Mouse (Mus musculus): ENCODE results near the gene Alk.

Alk gene

DNA sequence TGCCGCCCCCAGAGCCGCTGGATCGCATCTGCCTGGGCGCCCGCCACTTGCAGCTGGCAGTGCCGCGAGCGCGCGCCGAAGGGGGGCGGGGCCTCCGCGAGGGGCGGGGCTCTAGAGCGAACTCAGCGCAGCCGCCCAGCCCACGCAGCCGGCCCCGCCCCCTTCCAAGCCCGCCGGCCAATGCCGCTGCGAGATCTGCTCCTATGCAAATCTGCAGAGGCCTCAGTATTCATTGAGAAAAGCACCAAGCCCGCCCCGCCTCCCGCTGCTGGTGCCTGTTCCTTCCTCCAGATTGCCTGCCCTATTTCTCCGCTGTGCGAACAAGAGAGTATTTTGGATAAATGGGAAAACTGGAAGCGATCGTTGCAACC, at the start of gene Alk:
Alk (minus strand) TSS at position 18 of the 371 bp plus-strand sequence.
- peak; percentile 93 for DNase-seq

DNA sequence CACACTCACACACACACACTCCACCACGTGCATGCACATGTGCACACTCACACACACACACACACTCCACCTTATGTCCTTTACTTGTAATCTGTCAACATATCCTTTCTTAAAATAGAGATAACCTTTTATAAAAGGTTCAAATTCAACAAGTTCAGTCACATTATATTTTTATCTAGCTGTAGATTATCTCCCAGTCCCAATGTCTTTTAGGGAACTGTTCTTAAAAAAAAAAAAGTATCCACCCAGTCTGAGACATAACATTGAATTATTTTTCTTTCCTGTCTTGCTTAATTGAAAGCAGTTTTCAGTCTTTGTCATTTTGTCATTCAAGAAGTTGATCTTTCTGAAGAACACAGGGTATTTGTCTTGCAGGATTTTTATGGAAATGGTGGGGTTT, 48.4 kb upstream of the Alk start:
- DNase-seq = no peak

DNA sequence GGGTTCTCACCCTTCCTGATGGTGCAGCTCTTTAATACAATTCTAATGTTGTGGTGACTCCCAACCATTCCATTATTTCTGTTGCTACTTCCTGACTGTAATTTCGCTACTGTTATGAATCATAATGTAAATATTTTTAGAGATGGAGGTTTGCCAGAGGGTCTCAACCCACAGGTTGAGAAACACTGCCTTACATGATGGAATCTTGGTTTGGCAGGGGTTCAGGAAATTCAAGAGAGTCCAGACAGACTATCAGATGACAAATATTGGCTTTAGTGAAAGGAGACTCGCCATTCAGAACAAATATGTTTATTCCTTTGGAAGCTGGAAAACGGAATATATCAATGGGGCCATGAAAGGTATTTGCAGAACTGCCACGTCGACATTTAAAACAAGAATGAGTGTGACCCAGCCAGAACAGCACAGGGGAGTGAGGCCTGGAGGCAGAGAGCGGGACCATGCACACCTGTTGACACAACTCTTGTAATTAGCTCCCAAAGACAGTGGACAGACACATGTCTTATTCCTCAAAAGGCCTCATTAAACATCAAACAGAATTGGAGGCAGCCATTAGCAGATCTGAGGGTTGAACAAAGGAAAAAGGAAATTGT, 44.3 kb upstream of the Alk start:
- peak; percentile 46 for DNase-seq

DNA sequence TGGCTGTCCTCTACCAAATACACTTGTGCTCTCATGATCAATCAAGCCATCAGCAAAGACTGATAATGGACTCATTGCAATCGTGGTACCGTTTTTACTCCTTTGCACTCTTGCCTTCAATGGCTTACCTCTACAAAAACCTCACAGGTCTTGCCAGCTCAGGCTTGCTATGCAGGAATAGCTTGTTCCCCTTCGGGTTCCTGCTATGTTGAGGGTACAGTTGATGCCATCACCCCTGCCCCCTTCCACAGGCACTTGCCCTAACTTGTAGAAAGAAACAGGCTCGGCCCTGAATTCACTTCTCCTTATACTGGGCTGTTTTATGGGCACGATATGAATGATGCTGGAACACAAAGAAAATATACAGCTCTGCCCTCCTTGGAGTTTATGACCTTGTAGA, 41.7 kb upstream of the Alk start:
- DNase-seq = no peak

DNA sequence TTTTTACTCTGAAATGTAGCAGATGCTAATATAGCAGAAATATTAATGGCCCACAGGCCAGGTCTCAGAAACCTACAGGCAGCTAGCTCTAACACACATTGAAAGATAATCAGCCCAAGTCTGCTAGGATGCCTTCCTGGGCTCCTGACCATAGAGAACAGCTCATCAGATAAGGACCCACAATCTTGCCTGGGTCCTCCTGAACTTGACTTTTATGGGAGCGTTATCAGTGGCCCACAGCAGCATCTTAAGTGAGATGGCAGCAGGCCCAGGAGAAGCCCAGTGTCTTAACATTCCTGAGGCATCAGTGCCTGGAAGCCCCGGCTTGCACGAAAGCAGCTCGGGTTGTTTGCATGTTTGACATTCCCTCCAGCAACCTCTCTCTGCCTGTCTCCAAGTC, 35.7 kb upstream of the Alk start:
- DNase-seq = peak; percentile 40

DNA sequence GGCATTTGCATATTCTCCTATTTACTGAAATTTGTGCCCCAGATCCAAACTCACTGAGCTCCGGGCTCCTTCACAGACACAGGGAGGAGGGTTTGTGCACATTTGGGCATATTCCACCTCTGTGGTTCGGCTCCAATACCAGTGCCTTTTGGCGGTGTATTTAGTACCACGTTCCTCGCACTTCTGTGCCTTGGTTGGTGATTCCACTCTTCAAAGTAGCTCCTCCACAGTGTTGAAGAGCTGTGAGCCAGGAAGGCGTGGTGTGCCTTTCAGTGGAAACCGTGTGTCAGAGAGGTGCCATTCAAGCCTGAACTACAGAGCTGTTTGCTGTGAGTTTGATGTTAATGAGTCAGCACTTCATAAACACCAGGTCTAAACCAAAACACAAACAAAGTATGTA, 35.0 kb upstream of the Alk start:
- peak; percentile 50 for DNase-seq

DNA sequence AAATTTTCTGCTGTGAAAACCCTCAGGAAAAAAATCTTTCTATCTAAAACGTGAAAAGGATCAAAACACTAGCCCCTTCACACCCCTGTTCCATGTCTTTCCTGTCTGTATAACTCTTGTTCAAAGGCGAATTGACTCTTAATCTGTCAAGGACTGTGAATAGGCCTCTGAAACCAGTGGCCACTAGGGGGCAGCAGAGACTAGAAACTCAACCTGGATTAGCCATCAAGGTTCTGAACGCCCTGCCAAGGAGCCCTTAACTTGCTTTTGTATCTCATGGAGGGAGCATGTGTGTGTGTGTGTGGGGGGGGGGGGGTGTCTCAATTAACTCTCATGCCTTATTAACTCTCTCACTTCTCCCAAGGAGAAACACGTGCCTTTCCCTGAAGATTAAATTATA, 1.8 kb upstream of the Alk start:
- peak; percentile 87 for DNase-seq

DNA sequence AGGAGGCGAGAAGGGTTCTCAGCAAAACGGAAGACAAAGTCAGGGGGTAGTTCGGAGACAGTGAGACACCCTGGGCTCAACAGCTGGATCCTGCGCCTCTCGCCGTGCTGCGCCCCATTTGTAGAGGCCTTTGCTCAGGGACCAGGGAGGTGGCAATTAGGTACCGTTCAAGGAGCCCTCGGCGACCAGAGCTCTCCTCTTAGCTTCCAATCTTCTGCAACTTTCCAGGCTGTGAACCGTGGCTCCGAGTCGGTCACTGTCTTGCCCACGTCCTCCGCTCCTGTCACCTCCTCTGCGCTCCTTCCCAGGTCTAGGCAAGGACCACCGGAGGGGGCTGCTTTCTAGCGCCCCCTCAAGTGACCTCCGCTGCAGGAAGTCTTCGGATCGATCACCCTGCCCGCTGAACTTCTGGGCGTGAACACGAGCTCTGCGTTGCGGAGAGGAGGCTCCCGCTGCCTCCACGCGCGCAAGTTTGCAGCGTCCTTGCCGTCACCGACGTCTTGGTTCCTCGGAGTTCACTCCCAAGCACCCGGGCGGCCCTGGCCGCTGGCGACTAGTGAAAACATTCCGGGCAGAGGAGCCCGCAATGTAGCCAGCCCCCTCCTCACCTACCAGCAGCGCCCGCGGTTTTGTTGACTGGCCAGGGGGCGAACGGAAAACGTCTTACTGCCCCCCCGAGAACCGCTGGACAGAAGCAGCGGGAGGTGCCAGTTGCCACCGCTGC, 379 bp downstream of the Alk start:
- no peak for DNase-seq

DNA sequence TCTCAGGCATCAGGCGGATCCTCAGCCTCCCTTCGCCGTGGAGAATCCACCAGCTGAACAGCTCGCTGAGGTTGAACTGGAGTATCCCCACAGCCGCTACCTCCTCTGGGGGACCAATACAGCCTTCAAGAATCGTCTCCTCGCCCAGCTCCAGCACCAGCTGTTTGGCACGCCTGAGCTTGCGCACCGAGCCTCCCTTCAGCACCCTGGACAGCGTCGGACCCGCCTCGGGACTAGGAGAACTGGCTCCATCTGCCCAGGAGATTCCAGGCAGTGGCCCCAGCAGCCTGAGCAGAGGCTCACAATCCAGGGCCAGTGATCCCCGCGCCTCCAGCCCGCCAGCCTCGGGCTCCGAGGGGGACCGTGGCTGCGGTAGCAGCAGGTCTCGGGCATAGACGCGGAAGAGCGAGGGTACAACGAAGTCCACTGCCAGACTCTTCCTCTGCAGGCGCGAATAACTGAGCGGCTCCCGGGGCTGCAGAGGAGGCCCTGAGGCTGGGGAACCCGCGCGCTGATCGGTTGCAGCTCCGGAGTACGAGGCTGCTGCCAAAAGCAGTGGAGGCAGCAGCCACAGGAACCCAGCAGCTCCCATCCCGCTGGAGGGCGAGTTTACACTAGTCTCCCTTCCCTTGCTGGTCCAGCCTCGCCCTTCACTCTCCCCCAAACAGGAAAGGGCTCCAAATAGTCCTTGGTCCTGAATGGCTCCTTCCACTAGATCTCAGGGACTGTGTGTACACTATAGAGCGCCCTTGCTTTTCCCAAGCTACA, 1.1 kb downstream of the Alk start:
- peak; percentile 92 for DNase-seq

DNA sequence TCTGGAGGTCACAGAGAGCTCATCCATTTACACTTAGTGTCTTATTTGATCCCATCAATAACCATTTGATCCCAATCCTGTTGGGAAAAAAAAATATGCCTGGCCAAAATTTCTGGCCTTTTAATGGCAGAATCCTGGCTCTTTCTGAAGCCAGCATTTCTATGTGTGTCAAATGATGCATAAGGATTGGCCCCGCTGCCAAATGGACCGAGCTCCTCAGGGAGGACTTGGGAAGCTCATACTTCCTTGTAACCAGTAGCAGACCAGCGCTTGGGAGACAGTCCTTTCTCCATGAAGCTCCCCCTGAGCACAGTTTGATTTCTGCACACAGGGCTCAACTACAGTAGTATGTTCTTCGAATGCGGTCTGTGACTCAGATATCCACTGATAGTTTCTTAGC, 3.6 kb downstream of the Alk start:
- DNase-seq = peak; percentile 42

DNA sequence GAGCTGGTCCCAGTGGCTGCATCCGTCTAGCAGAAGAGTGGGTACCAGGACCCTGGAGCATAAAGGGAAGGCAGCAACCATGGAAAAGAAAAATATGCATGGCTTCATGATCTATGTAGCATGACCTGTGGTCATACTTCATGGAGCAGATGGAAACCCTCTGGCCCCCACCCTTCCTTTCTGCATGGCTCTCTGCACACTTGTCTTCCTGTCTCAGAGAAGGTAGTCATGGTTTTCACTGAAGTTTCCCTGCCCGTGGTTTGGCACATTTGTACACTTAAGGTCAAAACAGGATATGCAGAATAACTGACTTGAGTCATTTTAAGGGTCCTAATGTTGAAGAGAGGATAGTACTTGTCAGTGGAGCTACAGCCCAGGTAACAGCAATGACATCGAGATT, 16.8 kb downstream of the Alk start:
- DNase-seq = no peak

DNA sequence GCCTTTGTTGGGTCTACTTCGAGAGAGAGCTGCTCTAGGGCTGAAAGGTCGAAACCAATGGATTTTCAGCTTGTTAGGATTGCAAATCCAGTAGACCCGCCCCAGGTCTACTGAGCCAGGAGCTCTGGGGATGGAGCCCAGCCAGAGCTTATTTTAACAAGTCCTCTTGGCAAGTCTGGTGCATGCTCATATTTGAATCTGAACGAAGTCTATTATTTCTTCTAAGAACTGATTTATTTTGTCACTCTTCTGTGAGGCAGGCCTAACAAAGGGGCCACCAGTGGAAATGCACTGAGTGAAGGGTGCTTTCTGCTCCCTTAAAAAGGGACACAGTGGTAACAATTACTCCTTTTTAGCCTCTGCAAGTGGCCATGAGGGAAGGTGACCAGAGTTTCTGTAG, 24.3 kb downstream of the Alk start:
- peak; percentile 42 for DNase-seq

DNA sequence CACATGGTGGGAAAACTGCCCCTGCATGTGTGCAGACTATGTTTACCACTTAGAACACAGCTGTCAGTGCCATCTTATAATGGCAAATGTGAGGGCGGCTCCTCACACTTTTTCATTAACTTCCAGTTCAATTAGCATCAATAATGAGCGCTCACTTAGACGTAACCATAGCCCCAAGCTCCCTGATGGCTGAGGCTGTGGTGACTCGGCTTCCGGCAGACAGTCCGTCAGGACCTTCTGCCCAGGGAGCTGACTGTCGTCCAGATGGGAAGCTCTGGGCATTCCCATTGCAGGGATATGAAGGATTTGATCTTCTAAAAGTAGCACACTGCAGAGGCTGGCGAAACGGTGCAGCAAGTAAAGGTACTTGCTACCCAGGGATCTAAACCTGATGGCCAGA, 25.1 kb downstream of the Alk start:
- DNase-seq = peak; percentile 55

DNA sequence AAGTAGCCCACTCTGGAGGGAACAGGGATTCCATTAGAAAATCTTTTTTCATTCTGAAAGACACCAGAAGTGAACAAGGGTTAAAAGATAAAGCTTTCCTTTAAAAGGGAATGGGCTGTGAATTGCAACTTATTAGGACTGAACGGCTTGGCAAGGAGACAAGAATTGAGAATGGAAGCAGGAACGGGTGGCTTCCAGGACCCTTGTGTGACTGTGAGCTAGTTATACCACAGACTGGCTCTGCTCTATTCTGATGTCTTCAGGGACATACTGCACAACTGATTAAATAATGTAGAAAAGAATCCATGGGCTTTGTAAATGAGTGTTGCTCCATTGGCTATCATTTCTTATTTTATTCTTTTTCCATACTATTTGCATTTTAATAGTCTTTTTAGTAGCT, 33.0 kb downstream of the Alk start:
- DNase-seq = no peak

DNA sequence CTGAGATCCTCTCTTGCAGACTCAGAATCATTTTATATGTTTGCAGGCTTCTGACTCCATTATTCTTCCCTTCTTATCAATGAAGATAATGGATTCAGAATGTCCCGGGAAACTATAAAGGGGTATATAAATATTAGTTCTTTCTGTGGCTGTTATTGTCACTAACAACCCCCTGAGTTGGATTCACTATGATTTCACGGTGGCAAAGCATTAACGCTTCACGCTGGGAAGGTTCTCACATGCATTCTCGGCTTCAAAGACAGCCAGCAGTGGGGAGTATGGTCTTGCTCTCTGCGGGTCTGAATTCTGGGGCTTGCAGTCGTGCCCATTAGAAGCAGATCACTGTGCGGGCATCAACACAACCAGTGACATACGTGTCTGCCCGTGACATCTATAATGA, 34.9 kb downstream of the Alk start:
- peak; percentile 66 for DNase-seq

DNA sequence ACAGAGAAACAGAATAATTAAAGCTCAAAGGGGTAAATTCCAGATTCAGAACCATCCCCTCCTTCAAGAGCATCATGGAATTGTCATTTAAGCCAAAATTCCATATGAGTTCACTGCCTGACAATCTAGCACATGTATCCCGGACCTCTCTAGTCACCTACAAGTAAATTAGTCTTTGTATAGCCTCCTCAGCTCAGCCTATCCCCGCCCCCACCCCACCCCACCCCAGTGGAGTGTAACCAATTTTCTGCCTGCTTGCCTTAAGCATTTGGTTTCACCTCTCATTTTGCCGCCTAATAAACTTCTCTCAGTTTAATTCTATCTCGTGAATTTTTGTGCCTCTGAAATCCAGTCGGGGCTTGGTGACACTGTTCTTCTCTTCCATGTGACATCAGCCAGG, 41.0 kb downstream of the Alk start:
- peak; percentile 9 for DNase-seq

DNA sequence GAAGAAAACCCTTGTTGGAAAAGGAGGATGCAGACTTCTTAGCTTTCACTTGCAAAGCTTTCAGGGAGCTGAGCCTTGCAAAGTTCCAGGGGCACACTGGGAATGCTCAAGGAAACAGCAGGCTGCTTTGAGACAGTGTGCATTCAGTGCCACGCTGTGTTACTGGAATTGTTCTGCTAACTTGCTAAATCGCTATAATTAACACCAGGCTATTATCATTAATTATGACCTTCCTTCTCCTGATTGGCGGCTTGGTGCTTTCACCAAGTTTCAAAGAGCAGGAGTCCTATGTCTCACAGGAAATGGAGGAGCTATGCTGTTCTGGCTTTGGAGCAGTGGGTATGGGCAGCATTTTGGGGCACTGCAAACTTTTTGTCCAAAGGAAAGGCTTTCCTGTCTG, 43.0 kb downstream of the Alk start:
- peak; percentile 14 for DNase-seq

DNA sequence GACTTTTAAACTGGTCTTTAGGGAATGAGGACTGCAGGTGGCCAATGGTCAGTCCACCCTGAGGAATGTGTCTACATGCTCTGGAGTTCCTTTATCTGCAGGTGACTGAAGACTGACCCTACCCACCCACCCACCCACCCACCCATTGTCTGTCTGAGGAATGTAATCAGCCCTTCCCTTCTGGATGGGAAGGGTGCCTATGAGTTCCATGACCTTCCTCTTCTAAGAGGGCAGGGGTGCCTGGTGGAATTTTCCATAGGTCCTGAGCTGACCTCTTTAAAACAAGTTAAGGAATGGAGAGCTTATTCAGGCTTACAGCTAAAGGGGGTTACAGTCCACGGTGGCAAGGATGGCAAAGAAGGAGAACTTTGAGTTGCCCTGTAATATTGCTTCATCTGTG, 43.7 kb downstream of the Alk start:
- peak; percentile 22 for DNase-seq

DNA sequence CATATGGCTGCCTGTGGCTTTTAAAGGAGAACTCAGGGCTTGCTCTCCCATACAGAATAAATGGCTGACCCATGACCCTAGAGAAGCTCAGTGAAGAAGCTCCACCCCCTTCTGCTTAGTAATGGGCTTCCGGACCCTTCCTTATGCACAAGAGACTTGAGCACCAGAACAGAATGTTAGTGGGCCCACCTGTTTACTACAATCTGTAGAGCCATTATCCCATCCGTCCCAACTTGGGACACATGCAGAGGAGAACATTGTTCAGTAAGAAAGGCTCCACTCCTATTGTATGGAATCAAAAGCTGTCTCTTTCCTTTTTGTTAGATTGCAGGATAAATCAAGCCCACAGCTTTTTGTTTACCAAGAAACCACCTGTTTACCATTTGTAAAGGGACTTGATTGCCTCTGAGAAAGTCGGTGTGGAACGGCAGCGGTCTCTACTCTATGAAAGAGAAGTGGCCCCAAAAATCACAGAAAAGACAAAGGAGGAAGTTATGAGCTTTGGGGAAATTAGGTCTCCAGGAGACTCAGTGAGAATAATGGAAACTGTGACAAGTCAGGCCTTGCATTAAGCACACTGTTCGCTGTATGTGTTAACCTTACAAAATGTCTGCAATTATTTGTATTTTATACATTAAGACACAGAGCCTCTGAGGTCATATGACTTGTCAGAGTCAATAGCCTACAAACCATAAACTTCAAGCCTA, 47.2 kb downstream of the Alk start:
- peak; percentile 78 for DNase-seq

DNA sequence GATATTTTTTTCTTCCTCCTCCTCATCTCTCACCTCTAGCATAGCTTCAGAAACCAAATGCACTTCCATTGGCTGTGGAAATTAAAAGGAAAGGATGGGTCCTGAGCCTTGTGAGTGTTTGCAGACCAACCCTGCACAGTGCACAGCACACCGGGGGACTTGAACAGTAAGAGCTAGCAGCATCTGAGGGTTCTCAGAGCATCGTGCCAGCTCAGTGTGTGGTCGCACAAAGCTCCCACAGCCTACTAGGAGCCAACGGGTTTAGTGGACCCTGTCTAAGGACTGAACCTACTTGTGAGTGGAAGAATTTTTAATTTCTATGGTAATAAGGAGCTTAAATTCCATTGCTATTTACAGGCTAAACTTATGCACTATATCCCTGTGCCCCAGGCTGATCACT, 58.2 kb downstream of the Alk start:
- peak; percentile 33 for DNase-seq

DNA sequence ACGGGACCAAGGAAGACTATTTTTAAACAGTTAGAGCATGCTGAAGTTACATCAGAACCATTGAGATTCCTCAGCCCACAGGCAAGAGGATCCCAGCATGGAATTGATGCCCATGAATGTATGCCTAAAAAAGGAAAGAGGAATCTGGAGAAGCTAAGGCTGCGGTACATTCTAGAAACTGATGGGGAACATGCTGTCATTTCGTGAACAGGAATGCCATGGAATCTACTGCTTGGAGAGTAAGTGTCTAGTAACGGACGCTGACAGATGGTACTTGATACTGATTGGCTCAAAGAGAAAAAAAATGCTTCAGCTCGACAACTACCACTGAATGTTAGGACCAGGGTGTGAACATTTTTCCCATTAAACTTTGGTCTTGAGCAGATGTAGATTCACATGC, 69.1 kb downstream of the Alk start:
- no peak for DNase-seq

DNA sequence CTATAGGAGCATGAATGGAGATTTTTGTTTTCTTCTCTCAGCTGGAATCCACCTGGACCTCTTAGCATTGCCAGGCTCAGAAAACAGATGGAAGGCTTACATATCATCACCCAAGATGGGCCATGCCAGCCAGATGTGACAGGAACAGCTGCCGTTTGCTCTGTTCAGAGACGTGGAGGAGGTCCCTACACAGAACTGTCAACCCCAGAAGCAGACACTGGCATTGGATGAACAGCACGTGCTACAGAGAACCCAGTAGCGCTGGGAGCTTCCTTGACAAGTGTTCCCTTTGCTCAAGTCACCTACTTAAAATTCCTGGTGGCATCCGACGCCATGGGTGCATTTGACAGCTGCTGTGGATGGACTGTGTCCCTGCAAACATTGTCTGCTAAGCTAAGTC, 72.2 kb downstream of the Alk start:
- DNase-seq = peak; percentile 71

DNA sequence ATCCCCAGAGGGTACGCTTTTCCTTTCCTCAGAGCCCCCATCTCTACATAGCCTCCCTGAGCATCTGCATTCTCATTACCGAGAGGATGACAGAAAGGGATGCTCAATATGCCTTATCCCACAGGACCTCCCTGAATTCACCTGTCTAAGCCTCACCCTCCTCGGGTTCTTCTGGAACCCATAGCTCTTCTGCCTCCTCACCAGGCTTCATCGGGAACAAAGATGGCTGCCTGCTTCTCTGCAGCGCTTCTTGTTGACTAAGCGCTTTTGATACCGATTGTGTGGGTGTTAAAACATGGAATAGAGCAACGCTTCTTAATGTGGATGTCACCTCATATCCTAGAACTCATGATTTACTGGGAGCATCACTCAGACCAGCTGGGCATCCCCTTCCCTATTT, 75.9 kb downstream of the Alk start:
- peak; percentile 73 for DNase-seq

DNA sequence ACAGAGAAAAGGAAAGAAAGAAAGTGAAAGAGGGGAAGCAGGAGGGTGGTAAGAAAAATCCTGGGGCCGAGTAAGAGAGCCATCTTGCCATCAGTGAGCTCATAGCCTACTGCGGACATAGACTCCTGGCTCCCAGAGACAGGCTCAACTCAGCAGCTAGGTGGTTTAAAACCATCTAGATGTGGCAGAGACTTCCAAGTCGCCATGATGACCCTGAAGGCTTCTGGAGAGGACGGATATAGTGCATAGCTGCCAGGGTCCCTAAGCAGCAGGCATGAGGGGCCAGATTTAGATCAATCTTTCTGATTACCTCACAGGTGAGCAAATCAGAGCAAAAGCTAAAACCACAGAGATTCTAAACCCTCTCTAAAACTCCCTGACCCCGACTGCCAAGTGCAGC, 76.9 kb downstream of the Alk start:
- peak; percentile 61 for DNase-seq
